Mouse (Mus musculus): Measurements from ENCODE around the gene Scaper. TPM values are rescaled to one million over a fixed set of nuclear protein-coding genes. Genes with fewer than 3 reads are reported as not detected.

Gene Scaper
- polyA plus RNA-seq, 1 experiment from 2014 or later: 24.5 TPM

DNA sequence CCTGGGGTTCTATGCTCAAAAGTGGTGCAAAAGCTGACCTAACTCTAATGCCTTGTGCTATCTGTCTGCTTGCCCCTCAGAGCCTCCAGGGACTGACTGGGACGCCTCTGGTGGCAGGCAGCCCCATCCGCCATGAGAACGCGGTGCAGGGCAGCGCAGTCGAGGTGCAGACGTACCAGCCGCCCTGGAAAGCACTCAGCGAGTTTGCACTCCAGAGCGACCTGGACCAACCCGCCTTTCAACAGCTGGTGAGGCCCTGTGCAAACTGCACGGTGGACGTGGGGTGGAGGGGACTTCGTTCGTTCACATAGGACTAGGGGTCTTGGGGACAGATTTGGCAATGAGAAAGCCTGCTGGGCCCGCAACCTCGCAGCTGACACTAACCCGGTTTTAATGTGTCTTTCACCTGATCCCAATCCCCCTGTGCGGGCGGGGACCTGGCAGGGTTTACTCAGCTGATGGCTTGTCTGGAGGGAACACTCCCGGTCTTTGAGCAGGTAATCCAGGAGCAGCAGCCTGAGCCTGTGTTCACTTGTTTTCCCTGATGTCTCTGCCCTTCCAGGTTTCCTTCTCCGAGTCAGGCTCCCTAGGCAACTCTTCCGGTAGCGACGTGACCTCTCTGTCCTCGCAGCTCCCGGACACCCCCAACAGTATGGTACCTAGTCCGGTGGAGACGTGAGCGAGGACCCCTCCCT lies 392.9 kb downstream of the Scaper start:
- no peaks in the 10 kb centered on the region for H3K36me3 ChIP-seq (ENCODE audit: poor library complexity, severe bottlenecking)
- no peak overlapping the region; the same call in 1 of the 2 replicates for H3K4me3 ChIP-seq
- ATAC-seq: no peak
- H3K27me3 ChIP-seq: peaks cover 99% of the 10 kb centered on the region
- 2% methylated on average over 30 of the region's 30 CpGs for WGBS
- no peak overlapping the region for H3K27ac ChIP-seq
- 0 out of 2 replicates have a peak overlapping the region, but pooled peaks have one; percentile 4 for H3K4me2 ChIP-seq
- no peak overlapping the region for H3K9ac ChIP-seq
- H3K9me3 ChIP-seq (replicated peaks): no peaks in the 10 kb centered on the region
- peaks cover 52% of the 10 kb centered on the region for H3K4me1 ChIP-seq

DNA sequence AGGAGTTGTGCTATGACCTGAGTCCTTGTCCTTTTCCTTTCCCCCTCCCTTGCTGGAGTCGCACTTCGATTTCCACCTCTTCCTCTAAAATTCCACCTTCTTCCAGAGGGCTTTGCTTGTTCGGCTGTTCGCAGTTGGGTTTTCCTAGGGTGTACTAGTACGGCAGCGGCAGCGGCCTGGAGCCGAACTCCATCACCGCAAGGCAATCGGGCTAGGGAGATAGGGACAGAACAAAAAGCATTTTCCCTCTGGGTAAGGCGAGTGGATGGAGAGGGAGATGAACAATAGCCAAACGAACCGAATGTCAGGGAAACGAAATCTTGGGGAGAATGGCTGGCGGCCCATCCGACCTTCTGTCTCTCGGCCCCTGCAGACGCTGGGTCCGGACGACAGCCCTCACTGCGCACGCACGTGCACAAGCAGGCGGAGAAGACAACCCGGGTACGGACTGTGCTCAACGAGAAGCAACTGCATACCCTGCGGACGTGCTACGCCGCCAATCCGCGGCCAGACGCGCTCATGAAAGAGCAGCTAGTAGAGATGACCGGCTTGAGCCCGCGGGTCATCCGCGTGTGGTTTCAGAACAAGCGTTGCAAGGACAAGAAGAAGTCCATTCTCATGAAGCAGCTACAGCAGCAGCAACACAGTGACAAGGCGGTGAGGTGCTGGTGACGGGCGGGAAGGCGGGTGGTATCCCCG lies 394.1 kb downstream of the Scaper start:
- H3K27me3 ChIP-seq: peaks cover 99% of the 10 kb centered on the region
- peak overlapping the region; percentile 46 for H3K4me2 ChIP-seq
- H3K4me3 ChIP-seq: peak overlapping the region; percentile 20
- peak overlapping the region; percentile 40; the same call in 1 of the 2 replicates for H3K9ac ChIP-seq
- ATAC-seq: no peak
- no peaks in the 10 kb centered on the region for H3K9me3 ChIP-seq (replicated peaks)
- peaks cover 52% of the 10 kb centered on the region for H3K4me1 ChIP-seq
- no peaks in the 10 kb centered on the region for H3K36me3 ChIP-seq (ENCODE audit: poor library complexity, severe bottlenecking)
- under 1% methylated on average over 46 of the region's 46 CpGs for WGBS
- no peak overlapping the region for H3K27ac ChIP-seq

DNA sequence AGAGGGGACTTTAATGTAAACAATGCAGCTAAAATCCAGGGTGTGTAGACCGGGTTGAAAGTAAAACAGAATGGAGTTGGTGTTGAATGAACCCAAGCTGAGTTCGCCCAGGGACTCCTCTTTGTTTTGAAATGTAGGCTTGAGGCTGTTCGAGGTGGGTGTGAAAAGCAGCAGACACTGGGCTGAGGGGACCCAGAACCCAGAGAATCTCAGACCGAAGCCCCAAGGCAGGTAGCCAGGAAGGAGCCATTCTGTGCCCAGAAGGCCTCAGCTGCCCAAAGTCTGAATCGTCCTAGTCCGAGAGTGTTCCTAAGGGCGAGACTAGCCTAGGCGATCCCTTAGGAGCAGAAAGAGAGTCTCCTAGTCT lies 394.6 kb downstream of the Scaper start:
- 2% methylated on average over 8 of the region's 8 CpGs for WGBS
- H3K9me3 ChIP-seq (replicated peaks): no peaks in the 10 kb centered on the region
- H3K4me3 ChIP-seq: no peak overlapping the region
- no peak overlapping the region for H3K27ac ChIP-seq
- H3K4me2 ChIP-seq: no peak overlapping the region
- peaks cover 52% of the 10 kb centered on the region for H3K4me1 ChIP-seq
- H3K9ac ChIP-seq: no peak overlapping the region
- peaks cover 99% of the 10 kb centered on the region for H3K27me3 ChIP-seq
- no peak for ATAC-seq
- no peaks in the 10 kb centered on the region for H3K36me3 ChIP-seq (ENCODE audit: poor library complexity, severe bottlenecking)

DNA sequence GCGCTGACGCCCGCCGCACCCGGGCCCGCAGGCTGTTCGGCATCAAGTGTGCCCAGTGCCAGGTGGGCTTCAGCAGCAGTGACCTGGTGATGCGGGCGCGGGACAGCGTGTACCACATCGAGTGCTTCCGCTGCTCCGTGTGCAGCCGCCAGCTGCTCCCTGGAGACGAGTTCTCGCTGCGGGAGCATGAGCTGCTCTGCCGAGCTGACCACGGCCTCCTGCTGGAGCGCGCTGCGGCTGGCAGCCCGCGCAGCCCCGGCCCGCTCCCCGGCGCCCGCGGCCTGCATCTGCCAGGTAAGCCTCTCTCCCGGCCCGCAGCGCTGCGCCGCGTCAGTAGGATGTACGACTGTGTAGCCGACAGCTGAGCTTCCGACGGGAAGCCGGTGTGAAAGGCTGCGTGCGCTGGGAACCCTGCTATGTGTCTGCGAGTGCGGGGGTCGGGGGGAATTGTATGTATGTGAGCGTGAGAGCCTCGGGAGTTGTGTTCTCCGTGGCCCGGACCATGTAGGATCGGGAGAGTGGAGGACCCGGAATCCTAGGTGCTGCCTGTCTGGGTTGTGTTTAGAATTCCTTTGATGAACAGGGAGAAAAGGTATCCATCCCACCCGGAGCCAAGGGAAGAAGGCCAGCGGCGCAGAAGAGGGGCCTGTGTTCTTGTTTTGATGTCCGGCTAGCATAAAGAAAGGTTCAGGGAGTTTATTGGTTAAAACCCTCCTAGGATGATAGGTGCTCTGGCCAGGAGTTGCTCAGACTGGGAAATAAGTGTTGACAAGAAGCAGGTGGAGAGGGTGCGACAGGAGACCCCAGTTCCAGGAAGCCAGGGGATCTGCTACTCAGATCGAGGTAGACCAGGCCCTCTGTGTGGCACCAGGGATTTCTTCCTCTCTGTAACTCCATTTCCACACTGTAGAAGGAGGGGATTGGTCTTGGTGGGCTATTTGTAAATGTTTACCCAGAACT lies 395.3 kb downstream of the Scaper start:
- Histone ChIP-seq H3K36me3 (ENCODE audit: poor library complexity, severe bottlenecking) (no peaks in the 10 kb centered on the region), H3K4me2 (peak overlapping the region; percentile 71), H3K9ac (no peak overlapping the region), H3K27ac (no peak overlapping the region), H3K27me3 (peaks cover 98% of the 10 kb centered on the region), H3K9me3 (replicated peaks) (no peaks in the 10 kb centered on the region), H3K4me3 (peak overlapping the region; percentile 44), H3K4me1 (peaks cover 52% of the 10 kb centered on the region)
- WGBS: 3% methylated on average over 59 of the region's 59 CpGs
- no peak for ATAC-seq

DNA sequence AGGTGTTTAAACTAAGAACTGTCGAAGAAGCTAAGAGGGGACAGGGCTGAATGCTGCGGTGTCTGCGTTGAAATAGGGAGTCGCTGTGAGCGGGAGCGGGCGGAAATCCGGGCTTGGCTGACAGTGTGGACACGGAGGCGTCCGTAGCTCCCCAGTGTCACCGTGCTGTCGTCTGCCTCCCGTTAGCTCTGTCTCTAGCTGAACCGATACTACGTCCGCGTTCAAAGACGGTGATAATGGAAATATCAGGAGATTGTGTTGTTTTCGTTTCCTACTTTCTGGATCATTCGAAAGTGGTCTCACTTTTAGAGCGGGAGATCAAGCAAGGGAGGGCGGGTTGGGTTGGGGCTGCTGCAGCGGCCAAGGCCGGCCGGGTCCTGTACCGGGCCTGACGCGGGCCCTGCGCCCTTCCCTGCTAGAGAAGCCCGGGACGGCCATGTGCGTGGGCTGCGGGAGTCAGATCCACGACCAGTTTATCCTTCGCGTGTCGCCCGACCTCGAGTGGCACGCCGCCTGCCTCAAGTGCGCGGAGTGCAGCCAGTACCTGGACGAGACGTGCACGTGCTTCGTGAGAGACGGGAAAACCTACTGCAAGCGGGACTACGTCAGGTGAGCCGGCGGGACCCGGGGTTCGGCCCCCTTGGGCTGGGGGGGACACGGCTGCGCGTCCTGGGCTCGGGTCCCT lies 396.1 kb downstream of the Scaper start:
- H3K4me1 ChIP-seq: peaks cover 52% of the 10 kb centered on the region
- no peak overlapping the region for H3K9ac ChIP-seq
- H3K9me3 ChIP-seq (replicated peaks): no peaks in the 10 kb centered on the region
- H3K4me2 ChIP-seq: peak overlapping the region; percentile 71
- no peaks in the 10 kb centered on the region for H3K36me3 ChIP-seq (ENCODE audit: poor library complexity, severe bottlenecking)
- under 1% methylated on average over 59 of the region's 59 CpGs for WGBS
- H3K27ac ChIP-seq: no peak overlapping the region
- peaks cover 98% of the 10 kb centered on the region for H3K27me3 ChIP-seq
- no peak for ATAC-seq
- peak overlapping the region; percentile 44 for H3K4me3 ChIP-seq

DNA sequence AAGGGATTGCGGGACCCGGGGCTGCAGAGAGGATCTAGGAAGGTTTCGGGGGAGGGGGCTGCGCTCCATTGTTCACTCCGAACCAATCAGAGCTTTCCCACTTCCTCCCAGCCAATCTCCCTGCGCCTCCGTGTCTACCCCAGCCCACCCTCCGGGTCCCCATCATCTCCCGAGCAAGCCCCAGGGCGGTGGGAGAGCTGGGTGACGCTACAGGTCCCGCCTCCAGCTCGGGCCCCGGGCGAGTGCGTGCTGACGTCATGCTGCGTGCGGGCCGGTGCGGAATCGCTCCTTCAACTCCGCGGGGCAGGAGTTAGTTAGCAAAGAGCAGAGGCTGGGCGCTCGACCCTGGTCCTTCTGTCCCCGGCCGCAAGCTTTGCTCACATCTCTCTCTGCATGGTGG lies 397.0 kb downstream of the Scaper start:
- Histone ChIP-seq H3K27ac (no peak overlapping the region), H3K9ac (peak overlapping the region; percentile 45), H3K36me3 (ENCODE audit: poor library complexity, severe bottlenecking) (no peaks in the 10 kb centered on the region), H3K9me3 (replicated peaks) (no peaks in the 10 kb centered on the region), H3K4me2 (peak overlapping the region; percentile 71), H3K27me3 (peaks cover 94% of the 10 kb centered on the region), H3K4me3 (peak overlapping the region; percentile 44), H3K4me1 (peaks cover 44% of the 10 kb centered on the region)
- ATAC-seq: peak; percentile 99
- WGBS: 1% methylated on average over 28 of the region's 28 CpGs

DNA sequence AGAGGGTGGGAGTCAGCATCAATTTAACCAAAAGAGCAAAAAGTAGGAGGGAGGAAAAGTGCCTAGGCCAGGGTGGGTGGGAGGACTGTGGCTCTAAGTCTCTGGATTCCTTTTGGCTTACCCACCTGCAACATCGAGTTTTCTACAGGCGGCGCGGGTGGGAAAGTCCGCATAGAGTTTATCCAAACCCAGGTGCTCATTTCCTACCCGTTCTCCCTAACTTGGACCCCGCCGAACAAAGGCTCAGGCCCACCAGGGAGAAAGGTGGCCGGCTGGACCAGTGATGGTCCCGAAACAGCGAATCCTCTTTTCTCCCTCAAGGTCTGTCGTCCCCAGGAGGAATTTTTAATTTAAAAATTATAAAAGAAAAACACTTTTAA lies 397.5 kb downstream of the Scaper start:
- H3K27ac ChIP-seq: no peak overlapping the region
- peaks cover 39% of the 10 kb centered on the region for H3K4me1 ChIP-seq
- no peaks in the 10 kb centered on the region for H3K36me3 ChIP-seq (ENCODE audit: poor library complexity, severe bottlenecking)
- ATAC-seq: no peak
- H3K4me2 ChIP-seq: peak overlapping the region; percentile 71
- H3K9me3 ChIP-seq (replicated peaks): no peaks in the 10 kb centered on the region
- H3K9ac ChIP-seq: peak overlapping the region; percentile 45
- peak overlapping the region; percentile 44 for H3K4me3 ChIP-seq
- WGBS: 0% methylated on average over 12 of the region's 12 CpGs
- peaks cover 89% of the 10 kb centered on the region for H3K27me3 ChIP-seq

DNA sequence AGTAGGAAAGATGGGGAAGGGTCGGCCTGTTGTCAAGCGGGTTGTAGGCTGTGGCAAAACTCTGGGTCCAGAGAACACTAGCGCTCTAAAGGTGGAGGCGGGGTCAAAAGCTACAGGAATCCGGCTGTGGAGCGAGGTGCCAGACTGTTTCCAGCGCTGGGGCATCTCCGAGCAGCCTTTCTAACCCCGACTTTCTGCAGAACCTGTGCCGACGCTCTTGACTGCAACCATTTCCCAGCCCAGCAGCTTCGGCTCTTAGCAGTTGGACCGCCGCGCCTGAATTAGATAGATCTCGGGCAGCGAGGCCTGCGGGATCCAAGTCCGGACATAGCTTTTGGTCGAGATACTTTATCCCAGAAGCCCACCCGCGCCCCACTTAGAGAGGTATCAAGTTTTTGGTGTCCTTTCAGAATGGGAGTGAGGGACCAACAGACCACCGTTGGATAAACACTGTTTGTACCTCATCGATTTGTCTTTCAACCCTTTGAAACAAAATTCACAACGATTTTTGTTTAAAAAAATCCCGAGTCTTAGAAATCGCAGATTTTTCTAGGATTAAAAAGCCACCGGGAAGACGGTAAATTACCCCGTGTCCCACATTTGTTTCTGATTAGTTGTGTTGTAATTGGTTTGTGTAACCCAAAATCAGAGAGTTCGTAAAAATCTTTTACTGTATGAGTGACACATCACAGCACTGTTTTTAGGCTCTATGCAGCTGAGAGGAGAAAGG lies 398.1 kb downstream of the Scaper start:
- Histone ChIP-seq H3K36me3 (ENCODE audit: poor library complexity, severe bottlenecking) (no peaks in the 10 kb centered on the region), H3K4me1 (peaks cover 34% of the 10 kb centered on the region), H3K4me3 (peak overlapping the region; percentile 44; the same call in 1 of the 2 replicates), H3K9me3 (replicated peaks) (no peaks in the 10 kb centered on the region), H3K9ac (no peak overlapping the region), H3K27me3 (peaks cover 84% of the 10 kb centered on the region), H3K27ac (no peak overlapping the region), H3K4me2 (peak overlapping the region; percentile 71)
- 2% methylated on average over 31 of the region's 31 CpGs for WGBS
- no peak for ATAC-seq

DNA sequence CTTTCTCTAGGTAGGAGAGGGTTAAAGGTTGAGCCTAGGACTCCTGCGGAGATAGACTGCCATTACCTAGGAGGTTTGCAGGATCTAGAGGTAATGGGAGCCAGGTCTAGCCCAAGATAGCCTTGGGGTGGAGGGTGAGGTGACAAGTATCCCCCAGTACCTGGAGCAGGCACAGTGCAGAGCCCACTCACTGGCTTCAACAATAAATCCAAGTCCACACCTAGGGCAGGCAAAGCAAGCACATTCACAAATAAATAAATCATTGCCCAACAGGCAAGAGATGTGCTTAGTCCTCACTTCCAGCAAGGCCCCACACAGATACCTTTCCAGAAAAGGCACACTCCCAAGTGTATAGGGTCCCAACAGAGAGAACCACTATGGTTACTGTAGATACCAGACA lies 398.9 kb downstream of the Scaper start:
- ATAC-seq: no peak
- WGBS: 0% methylated on average over 1 of the region's 1 CpGs
- H3K4me1 ChIP-seq: peaks cover 30% of the 10 kb centered on the region

DNA sequence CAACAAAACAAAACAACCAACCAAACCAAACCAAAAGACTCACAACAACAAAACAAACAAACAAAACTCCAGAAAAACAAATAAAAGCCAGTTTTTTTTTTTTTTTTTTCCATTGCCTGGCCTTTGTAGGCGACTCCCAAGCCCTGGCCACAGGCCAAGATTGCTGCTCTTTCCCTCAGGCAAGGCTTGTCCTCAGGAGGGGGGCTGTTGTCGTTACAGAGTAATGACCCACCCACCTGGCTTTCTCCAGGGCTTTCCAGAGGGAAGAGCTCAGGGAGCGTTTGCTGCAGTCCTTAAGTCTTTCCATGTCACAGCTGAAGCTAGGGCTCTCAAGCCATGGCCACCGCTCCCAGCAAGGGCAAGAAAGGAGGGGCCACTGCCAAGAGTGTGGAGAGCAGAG lies 399.5 kb downstream of the Scaper start, which contains the start of gene Isl2:
Gene Isl2, plus strand, starts transcription at position 296 of the 400 bp plus-strand sequence.
- Histone ChIP-seq H3K27me3 (peaks cover 69% of the 10 kb centered on the region), H3K27ac (no peak within 1 kb of the TSS)
- ATAC-seq: no peak

More for the DNA sequence above, 398.9 kb downstream of the Scaper start:
- Histone ChIP-seq H3K9ac (no peak overlapping the region), H3K27ac (no peak overlapping the region), H3K4me3 (no peak overlapping the region), H3K27me3 (peaks cover 76% of the 10 kb centered on the region), H3K9me3 (replicated peaks) (no peaks in the 10 kb centered on the region), H3K4me2 (no peak overlapping the region), H3K36me3 (ENCODE audit: poor library complexity, severe bottlenecking) (no peaks in the 10 kb centered on the region)

DNA sequence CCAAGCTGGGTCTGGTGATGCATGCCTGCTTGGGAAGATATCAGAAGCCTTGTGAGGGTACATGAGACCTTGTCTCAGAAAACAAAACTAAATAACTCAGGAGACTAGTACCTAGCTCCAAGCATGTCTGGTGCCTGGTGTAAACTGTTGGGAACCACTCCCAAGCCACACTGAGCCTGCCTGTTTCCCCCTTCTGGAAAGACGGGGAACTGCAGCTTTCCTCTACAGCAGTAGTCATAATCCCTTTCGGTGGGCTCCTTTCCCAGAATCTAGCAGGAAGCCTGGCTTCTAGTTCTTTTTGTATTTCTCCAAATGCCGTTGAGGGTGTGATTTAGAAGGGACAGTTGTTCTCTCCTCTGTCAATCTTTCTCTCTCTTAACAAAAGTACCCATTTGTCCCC lies 402.0 kb downstream of the Scaper start:
- Histone ChIP-seq H3K9ac (no peak overlapping the region), H3K4me3 (no peak overlapping the region), H3K9me3 (replicated peaks) (no peaks in the 10 kb centered on the region), H3K27me3 (peaks cover 45% of the 10 kb centered on the region), H3K36me3 (ENCODE audit: poor library complexity, severe bottlenecking) (no peaks in the 10 kb centered on the region), H3K27ac (no peak overlapping the region), H3K4me2 (no peak overlapping the region), H3K4me1 (peaks cover 8% of the 10 kb centered on the region; the same call in 1 of the 2 replicates)
- 21% methylated on average over 3 of the region's 3 CpGs for WGBS
- ATAC-seq: no peak

More for the DNA sequence above, 399.5 kb downstream of the Scaper start, which contains the start of gene Isl2:
- no peaks in the 10 kb centered on the region for H3K36me3 ChIP-seq (ENCODE audit: poor library complexity, severe bottlenecking)
- H3K9me3 ChIP-seq (replicated peaks): no peaks in the 10 kb centered on the region
- WGBS: 3% methylated on average over 4 of the region's 4 CpGs
- H3K4me1 ChIP-seq: peaks cover 26% of the 10 kb centered on the region
- no peak within 1 kb of the TSS for H3K4me2 ChIP-seq
- 0 out of 2 replicates have a peak within 1 kb of the TSS, but pooled peaks have one; percentile 6 for H3K4me3 ChIP-seq
- no peak within 1 kb of the TSS for H3K9ac ChIP-seq
